Mouse (Mus musculus): ENCODE measurements around the gene Olfr686.

GRCm38 (mm10) chr7:105185912-105186311 lies 21.4 kb downstream of the Olfr686 start, which contains the start of gene Olfr685:
- no peak for TF ChIP-seq CTCF (IDR thresholded peaks at IDR 0.05; ENCODE audit: low read depth)
- TF ChIP-seq EP300 (IDR thresholded peaks at IDR 0.05; ENCODE audit: low read depth): no peak
